Mouse (Mus musculus) E14TG2a.4 (cell line): ENCODE results near the gene Hs3st2.
"Not testable (repeated sequence)": the region's sequence is repeated elsewhere in the genome, so short reads cannot be mapped to it uniquely, and the experiment has no call there.

Experiments used
- H3K27me3 ChIP-seq: 2 replicates; pipeline ENCODE4 v1.6.1; 2014; ENCODE audit warnings: low read length, control low read depth; ENCODE audit not compliant: insufficient read depth
- H3K36me3 ChIP-seq: 2 replicates; pipeline ENCODE4 v1.6.1; 2014; ENCODE audit warnings: low read length, control low read depth; ENCODE audit not compliant: insufficient read depth
- H3K4me1 ChIP-seq: replicated peaks from 2 replicates; pipeline ENCODE4 v1.6.1; 2014; ENCODE audit warnings: low read depth, low read length, control low read depth
- H3K4me3 ChIP-seq: replicated peaks from 2 replicates; pipeline ENCODE4 v1.5.1; 2014; ENCODE audit warnings: mild to moderate bottlenecking, low read length
- H3K9me3 ChIP-seq: 2 replicates; pipeline ENCODE4 v1.6.1; 2014; ENCODE audit warnings: low read length, control low read depth
- CTCF ChIP-seq: conservative IDR thresholded peaks from 2 replicates; pipeline ENCODE4 v1.5.1; 2014; ENCODE audit warnings: low read length
- NANOG ChIP-seq: IDR thresholded peaks from 2 replicates; pipeline ENCODE4 v1.6.1; 2014; ENCODE audit warnings: borderline replicate concordance, low read length, mixed read lengths
- POU5F1 ChIP-seq: IDR thresholded peaks from 2 replicates; pipeline ENCODE4 v1.6.1; 2014; ENCODE audit warnings: low read length, borderline replicate concordance

Hs3st2 gene

GRCm38 (mm10) chr7:121391225-121391983, at the start of gene Hs3st2:
Gene Hs3st2, plus strand, starts transcription at chr7:121391859.
- H3K36me3 ChIP-seq, result no peaks in the 10 kb centered on the region
- TF ChIP-seq POU5F1 (no peak), CTCF (peak; percentile 63)

GRCm38 (mm10) chr7:121348284-121348963, 43.2 kb upstream of the Hs3st2 start:
- no peaks in the 10 kb centered on the region for H3K36me3 ChIP-seq
- H3K9me3 ChIP-seq, result no peaks in the 10 kb centered on the region
- no peaks in the 10 kb centered on the region for H3K4me1 ChIP-seq
- H3K4me3 ChIP-seq, result no peak overlapping the region
- H3K27me3 ChIP-seq, result no peaks in the 10 kb centered on the region
- no peak for TF ChIP-seq NANOG
- TF ChIP-seq POU5F1, result no peak
- TF ChIP-seq CTCF, result no peak

More at GRCm38 (mm10) chr7:121391225-121391983, at the start of gene Hs3st2:
- Histone ChIP-seq H3K4me3 (peak within 1 kb of the TSS; percentile 75), H3K27me3 (peaks cover 70% of the 10 kb centered on the region), H3K9me3 (no peaks in the 10 kb centered on the region), H3K4me1 (peaks cover 10% of the 10 kb centered on the region)

GRCm38 (mm10) chr7:121351688-121352087, 40.0 kb upstream of the Hs3st2 start:
- no peak overlapping the region for H3K4me3 ChIP-seq
- TF ChIP-seq CTCF (no peak), NANOG (no peak), POU5F1 (no peak)
- H3K4me1 ChIP-seq, result no peaks in the 10 kb centered on the region
- no peaks in the 10 kb centered on the region for H3K27me3 ChIP-seq
- no peaks in the 10 kb centered on the region for H3K9me3 ChIP-seq
- H3K36me3 ChIP-seq, result no peaks in the 10 kb centered on the region

- H3K27me3 ChIP-seq, H3K4me3 ChIP-seq, H3K4me1 ChIP-seq, H3K36me3 ChIP-seq: not testable (repeated sequence)
- peaks cover 17% of the 10 kb centered on the region; the same call in 1 of the 2 replicates for H3K9me3 ChIP-seq
Measured at GRCm38 (mm10) chr7:121361448-121361847, 30.2 kb upstream of the Hs3st2 start.

GRCm38 (mm10) chr7:121365584-121365983, 26.1 kb upstream of the Hs3st2 start:
- H3K9me3 ChIP-seq, result peaks cover 17% of the 10 kb centered on the region; the same call in 1 of the 2 replicates
- H3K4me1 ChIP-seq, result no peaks in the 10 kb centered on the region; the same call in 1 of the 2 replicates
- TF ChIP-seq CTCF, result no peak
- no peak for TF ChIP-seq NANOG
- TF ChIP-seq POU5F1, result no peak
- no peak overlapping the region for H3K4me3 ChIP-seq
- no peaks in the 10 kb centered on the region for H3K27me3 ChIP-seq
- H3K36me3 ChIP-seq, result no peaks in the 10 kb centered on the region

- Histone ChIP-seq H3K9me3 (peaks cover 6% of the 10 kb centered on the region; the same call in 1 of the 2 replicates), H3K27me3 (no peaks in the 10 kb centered on the region), H3K4me3 (no peak overlapping the region), H3K4me1 (peaks cover 4% of the 10 kb centered on the region; the same call in 1 of the 2 replicates), H3K36me3 (no peaks in the 10 kb centered on the region)
- TF ChIP-seq NANOG (no peak), POU5F1 (no peak), CTCF (no peak)
Measured at GRCm38 (mm10) chr7:121367185-121367584, 24.5 kb upstream of the Hs3st2 start.

GRCm38 (mm10) chr7:121371990-121372389, 19.7 kb upstream of the Hs3st2 start:
- peaks cover 6% of the 10 kb centered on the region; the same call in 1 of the 2 replicates for H3K4me1 ChIP-seq
- no peaks in the 10 kb centered on the region for H3K36me3 ChIP-seq
- H3K4me3 ChIP-seq, result no peak overlapping the region
- no peaks in the 10 kb centered on the region for H3K27me3 ChIP-seq
- H3K9me3 ChIP-seq, result peaks cover 4% of the 10 kb centered on the region; the same call in 1 of the 2 replicates
- no peak for TF ChIP-seq NANOG
- no peak for TF ChIP-seq POU5F1
- no peak for TF ChIP-seq CTCF

GRCm38 (mm10) chr7:121375456-121375855, 16.2 kb upstream of the Hs3st2 start:
- no peaks in the 10 kb centered on the region for H3K36me3 ChIP-seq
- peaks cover 4% of the 10 kb centered on the region; the same call in 1 of the 2 replicates for H3K9me3 ChIP-seq
- peaks cover 6% of the 10 kb centered on the region; the same call in 1 of the 2 replicates for H3K4me1 ChIP-seq
- TF ChIP-seq CTCF (no peak), NANOG (no peak), POU5F1 (no peak)
- no peaks in the 10 kb centered on the region for H3K27me3 ChIP-seq
- no peak overlapping the region for H3K4me3 ChIP-seq

- no peaks in the 10 kb centered on the region for H3K4me1 ChIP-seq
- TF ChIP-seq POU5F1 (no peak), CTCF (no peak), NANOG (no peak)
- no peaks in the 10 kb centered on the region for H3K9me3 ChIP-seq
- no peaks in the 10 kb centered on the region for H3K27me3 ChIP-seq
- no peak overlapping the region for H3K4me3 ChIP-seq
- no peaks in the 10 kb centered on the region for H3K36me3 ChIP-seq
Measured at GRCm38 (mm10) chr7:121378942-121379341, 12.7 kb upstream of the Hs3st2 start.
